9 mouse cellular contexts compared by ENCODE assay signal in the genomic region with DNA sequence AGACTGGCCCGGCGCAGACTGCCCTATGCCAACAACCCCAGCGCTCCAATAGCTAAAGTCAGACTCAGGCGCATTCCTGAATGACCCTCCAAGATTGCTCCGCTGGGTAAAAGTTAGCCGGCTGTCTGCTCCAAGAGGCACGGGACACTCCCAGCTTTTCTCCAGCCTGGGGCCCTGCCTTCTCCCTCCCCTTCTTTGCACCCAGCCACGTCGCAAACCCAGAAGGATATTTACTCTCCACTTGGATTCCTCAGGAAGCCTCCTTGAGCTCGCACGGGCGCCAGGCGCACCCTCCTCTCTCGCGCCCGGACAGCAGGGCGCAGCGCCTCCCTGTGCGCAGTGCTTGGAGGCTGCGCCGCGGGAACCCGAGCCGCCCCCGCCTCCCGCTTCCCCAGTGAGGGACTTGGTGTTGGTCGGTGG. TPM values are rescaled to one million over a fixed set of nuclear protein-coding genes. Genes with fewer than 3 reads are reported as not detected.
A peak's percentile ranks its signal among the peaks of the same experiment; 100 is the strongest.
DNase-seq lines count a peak whose midpoint lies in the region; ATAC-seq and TF ChIP-seq lines count a peak whose summit lies in the region.
"Had no signal": no experiment of that assay in that cellular context is flagged by ENCODE, and none has a peak within 500 bp of the region (broad histone marks: within the 10 kb centered on the region; RNA-seq: fewer than 3 reads in every experiment).

No protein-coding gene starts in this region.

- peaks cover 15% of the 10 kb centered on the region for H3K4me1 ChIP-seq in heart, embryonic 11.5 days (ENCODE audit: control insufficient read depth, insufficient read depth, low read length)
- H3K4me1 ChIP-seq in hindbrain, postnatal 0 days (ENCODE audit: insufficient read depth, low read length): peaks cover 7% of the 10 kb centered on the region; the same call in 1 of the 2 replicates
- peaks cover 43% of the 10 kb centered on the region for H3K4me1 ChIP-seq in midbrain, embryonic 11.5 days (ENCODE audit: control insufficient read depth, insufficient read depth, low read length)

- no peak overlapping the region for H3K27ac ChIP-seq in heart, embryonic 11.5 days (ENCODE audit: low read depth, low read length)
- H3K27ac ChIP-seq in hindbrain, postnatal 0 days: no peak overlapping the region
- peak overlapping the region; percentile 84 for H3K27ac ChIP-seq in midbrain, embryonic 11.5 days (ENCODE audit: low read depth, low read length)

- DNase-seq in heart, adult 18-20 months: no peak
- DNase-seq in ZHBTc4 (ENCODE audit: low read depth, low spot score): peak; percentile 79
- DNase-seq in hindbrain, postnatal 0 days (ENCODE audit: low spot score): no peak
- DNase-seq in midbrain, embryonic 11.5 days (ENCODE audit: low spot score, missing footprints): peak; percentile 97
- no peak for DNase-seq in gastrocnemius, adult 18-20 months (ENCODE audit: low spot score)
- no peak for DNase-seq in left cerebral cortex, adult 8-10 months (ENCODE audit: low spot score in 2 of 2)
- no peak for DNase-seq in T-cell, adult 2 months (ENCODE audit: low spot score)

- no peak overlapping the region for H3K9ac ChIP-seq in heart, embryonic 11.5 days (ENCODE audit: low read depth, low read length)
- H3K9ac ChIP-seq in hindbrain, postnatal 0 days (replicated peaks; ENCODE audit: low read length): no peak overlapping the region
- peak overlapping the region; percentile 53 for H3K9ac ChIP-seq in midbrain, embryonic 11.5 days (ENCODE audit: low read length)

- WGBS in heart, embryonic 11.5 days (ENCODE audit: insufficient replicate concordance): under 1% methylated on average over 27 of the region's 27 CpGs
- 7% methylated on average over 26 of the region's 27 CpGs for WGBS in hindbrain, postnatal 0 days
- WGBS in midbrain, embryonic 11.5 days: under 1% methylated on average over 27 of the region's 27 CpGs

- ATAC-seq in heart, embryonic 11.5 days (replicated peaks; ENCODE audit: insufficient number of reproducible peaks, low FRiP score, low TSS enrichment): no peak
- no peak; the same call in 1 of the 2 replicates for ATAC-seq in hindbrain, postnatal 0 days
- ATAC-seq in midbrain, embryonic 11.5 days (ENCODE audit: low FRiP score): peak; percentile 58

- TF ChIP-seq CTCF in hindbrain, postnatal 0 days (IDR thresholded peaks at IDR 0.05; ENCODE audit: low read depth): no peak

- H3K9me3 ChIP-seq in heart, embryonic 11.5 days (replicated peaks; ENCODE audit: control insufficient read depth, low read length): no peaks in the 10 kb centered on the region
- no peaks in the 10 kb centered on the region for H3K9me3 ChIP-seq in hindbrain, postnatal 0 days (ENCODE audit: low read length)
- no peaks in the 10 kb centered on the region for H3K9me3 ChIP-seq in midbrain, embryonic 11.5 days (ENCODE audit: control insufficient read depth, low read length)

- H3K27me3 ChIP-seq in heart, embryonic 11.5 days (ENCODE audit: control insufficient read depth, insufficient read depth, low read length): peaks cover 80% of the 10 kb centered on the region
- peaks cover 78% of the 10 kb centered on the region for H3K27me3 ChIP-seq in hindbrain, postnatal 0 days (ENCODE audit: insufficient read depth, low read length)
- peaks cover 80% of the 10 kb centered on the region for H3K27me3 ChIP-seq in midbrain, embryonic 11.5 days (ENCODE audit: control insufficient read depth, insufficient read depth, low read length)

- H3K36me3 ChIP-seq in heart, embryonic 11.5 days (ENCODE audit: control insufficient read depth, insufficient read depth, low read length): no peaks in the 10 kb centered on the region
- H3K36me3 ChIP-seq in hindbrain, postnatal 0 days (ENCODE audit: insufficient read depth, low read length): no peaks in the 10 kb centered on the region
- no peaks in the 10 kb centered on the region for H3K36me3 ChIP-seq in midbrain, embryonic 11.5 days (ENCODE audit: control insufficient read depth, insufficient read depth, low read length)

- H3K4me2 ChIP-seq in heart, embryonic 11.5 days: peak overlapping the region; percentile 71
- peak overlapping the region; percentile 56 for H3K4me2 ChIP-seq in hindbrain, postnatal 0 days (ENCODE audit: low read depth, low read length)
- peak overlapping the region; percentile 81 for H3K4me2 ChIP-seq in midbrain, embryonic 11.5 days

- H3K4me3 ChIP-seq in heart, embryonic 11.5 days (ENCODE audit: low read depth, low read length): peak overlapping the region; percentile 1; the same call in 1 of the 2 replicates
- H3K4me3 ChIP-seq in hindbrain, postnatal 0 days (ENCODE audit: low read length): peak overlapping the region; percentile 34; the same call in 1 of the 2 replicates
- H3K4me3 ChIP-seq in midbrain, embryonic 11.5 days (ENCODE audit: low read depth, low read length): peak overlapping the region; percentile 38

RNA-seq across cellular contexts. Expression of a gene that starts 8.2 kb away (rescaled TPM):
- polyA plus RNA-seq in heart, embryonic 11.5 days (2014; fragmentation: Nextera tagmentation; extraction: Ambion mirVana): 0.10 and 0.13 TPM in 2 replicates
- total RNA-seq in heart, adult 18-20 months (2021): not detected
- total RNA-seq in hindbrain, postnatal 0 days (2014; rRNA removed): 3.3 and 4.2 TPM in 2 replicates
- polyA plus RNA-seq in hindbrain, postnatal 0 days (2015; fragmentation: Nextera tagmentation; extraction: Ambion mirVana): 0.84 TPM in 2 replicates
- 4.9 and 6.8 TPM in 2 replicates for polyA plus RNA-seq in midbrain, embryonic 11.5 days (2014; fragmentation: Nextera tagmentation; extraction: Ambion mirVana)
- not detected for total RNA-seq in gastrocnemius, adult 18-20 months (2021)
- 1 to 10 TPM; 2.9 to 4.3 (median 3.3) TPM for total RNA-seq in left cerebral cortex, adult 8-10 months (2022)
- polyA plus RNA-seq: C2C12 had no signal

Comparison
In these comparisons a context has a peak if more than half of its experiments do, and no peak if none do; other contexts are left out.
1. DNase-seq: peak in ZHBTc4 (single experiment) and midbrain, embryonic 11.5 days (single experiment); none in heart, adult 18-20 months (0 of 2), hindbrain, postnatal 0 days (single experiment), gastrocnemius, adult 18-20 months (single experiment), left cerebral cortex, adult 8-10 months (0 of 2) and T-cell, adult 2 months (single experiment).
2. Peak in every context shown above with its lines, with median percentiles within 50 percentile points of each other: H3K4me2 ChIP-seq and H3K4me3 ChIP-seq.